Mouse (Mus musculus) testis, postnatal 10 days (tissue): ENCODE measurements around the gene Gm34302.
A peak's percentile ranks its signal among the peaks of the same experiment; 100 is the strongest.

Source experiments
- DNase-seq: peaks from one replicate; pipeline ENCODE4 v3.0.0; 2021; ENCODE audit warnings: low spot score

The Gm34302 gene

DNA sequence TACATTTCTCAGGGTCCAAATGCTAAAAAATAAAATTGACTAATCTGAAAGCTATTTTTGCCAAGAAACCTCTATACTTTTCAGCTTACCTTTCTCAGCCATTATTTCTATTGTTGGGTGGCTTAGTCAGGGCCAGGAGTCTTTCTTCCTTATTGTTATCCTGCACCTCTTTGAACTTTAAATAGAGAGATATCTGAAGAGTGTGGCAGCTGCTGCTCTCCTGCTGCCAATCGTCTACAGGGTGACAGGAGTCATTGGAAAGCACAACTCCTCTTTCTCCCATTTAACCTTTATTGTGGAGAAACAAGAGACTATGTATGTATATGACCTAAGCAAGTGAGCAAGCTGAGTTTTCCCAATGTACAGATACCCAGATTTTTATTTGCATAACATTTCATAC is at the start of gene Gm34302:
TSS of gene Gm34302 (minus strand) at position 154 of the 400 bp plus-strand sequence.
- no peak for DNase-seq

DNA sequence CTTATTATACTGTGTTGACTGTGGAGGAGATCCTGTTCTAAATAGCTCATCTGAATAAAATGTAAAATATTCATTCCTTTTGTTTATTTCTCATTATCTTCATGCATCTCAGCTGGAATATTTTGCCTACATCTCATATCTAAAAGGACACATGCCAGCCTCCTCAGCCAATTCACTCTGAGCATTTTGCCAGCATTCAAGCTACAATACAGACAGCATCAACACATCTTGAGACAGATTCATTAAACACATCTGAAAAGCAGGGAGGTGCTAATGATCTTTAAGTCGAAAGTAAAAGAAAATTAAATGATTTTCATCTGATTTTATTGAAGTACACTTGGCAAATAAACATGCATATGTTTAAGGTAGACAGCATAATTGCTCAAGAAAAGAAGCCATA is 48.2 kb upstream of the Gm34302 start:
- DNase-seq = no peak

DNA sequence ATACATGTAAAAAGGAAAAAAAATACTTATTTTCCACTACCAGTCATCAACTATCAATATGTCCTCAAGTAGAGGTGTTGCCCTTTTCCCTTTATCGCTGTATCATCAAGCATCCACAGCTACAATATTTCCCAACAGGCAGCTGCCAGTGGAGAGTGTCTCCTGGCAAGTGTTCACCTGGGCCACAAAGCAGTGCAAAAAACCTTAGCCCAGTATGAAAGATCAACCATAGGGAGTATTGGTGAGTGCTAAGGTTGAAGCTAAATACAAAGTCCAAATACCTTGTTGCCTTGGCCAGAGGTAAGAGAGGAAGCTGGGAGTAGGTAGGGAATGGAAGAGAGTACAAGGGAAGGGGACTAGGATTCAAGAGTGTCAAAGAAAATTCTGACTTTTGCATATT is 34.0 kb upstream of the Gm34302 start:
- no peak for DNase-seq

DNA sequence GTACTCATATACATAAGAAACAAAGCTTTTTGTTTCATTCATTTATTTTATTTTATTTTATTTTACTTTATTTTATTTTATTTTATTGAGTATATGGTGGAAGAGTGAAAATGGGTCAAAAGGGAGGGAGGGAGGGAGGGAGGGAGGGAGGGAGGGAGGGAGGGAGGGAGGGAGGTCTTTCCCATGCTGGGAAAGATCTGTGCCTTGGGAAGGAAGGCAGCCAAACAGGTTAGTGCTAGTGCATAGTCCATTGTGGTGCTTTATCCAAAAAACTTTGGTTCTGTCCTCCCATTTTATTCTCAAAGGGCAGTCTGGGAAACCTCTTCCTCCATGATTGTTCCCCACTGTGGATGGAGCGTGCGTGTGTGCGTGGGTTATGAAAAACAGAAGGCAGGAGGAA is 32.6 kb upstream of the Gm34302 start:
- DNase-seq = peak; percentile 55

DNA sequence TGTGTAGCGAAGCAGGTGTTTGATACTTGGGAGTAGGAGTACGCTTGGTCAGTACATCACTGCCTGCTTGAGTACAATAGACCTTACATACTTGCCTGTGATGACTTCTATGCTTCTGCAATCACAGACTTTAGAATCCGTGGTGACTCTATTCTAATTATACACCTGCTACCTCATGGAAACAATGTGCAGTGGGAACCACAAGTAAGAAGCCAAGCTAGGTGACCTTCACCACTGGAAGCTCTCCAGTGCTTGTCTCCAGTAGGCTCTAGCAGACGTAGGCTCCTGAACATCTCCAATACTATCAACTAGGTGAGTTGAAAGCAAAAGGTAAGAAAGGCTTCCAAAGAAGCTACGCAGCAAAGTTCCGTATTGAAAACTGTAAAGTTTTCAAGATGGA is 27.6 kb upstream of the Gm34302 start:
- DNase-seq = no peak

DNA sequence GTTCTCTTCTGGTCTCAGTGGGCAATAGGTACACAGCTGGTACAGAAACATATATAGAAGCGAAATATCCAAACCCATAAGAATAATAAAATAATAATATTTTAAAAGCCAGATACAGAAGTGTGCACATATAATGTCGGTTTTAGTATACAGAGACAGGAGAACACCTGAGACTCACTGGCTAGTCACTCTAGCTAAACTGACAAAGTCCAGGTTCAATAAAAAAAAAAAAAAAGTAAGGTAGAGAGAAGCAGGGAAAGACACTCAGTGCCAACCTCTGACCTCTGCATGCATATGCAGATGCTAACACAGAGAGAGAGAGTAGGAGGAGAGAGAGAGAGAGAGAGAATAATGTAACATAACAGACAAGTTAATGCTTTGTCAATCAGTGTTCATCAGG is 25.8 kb upstream of the Gm34302 start:
- DNase-seq = no peak

DNA sequence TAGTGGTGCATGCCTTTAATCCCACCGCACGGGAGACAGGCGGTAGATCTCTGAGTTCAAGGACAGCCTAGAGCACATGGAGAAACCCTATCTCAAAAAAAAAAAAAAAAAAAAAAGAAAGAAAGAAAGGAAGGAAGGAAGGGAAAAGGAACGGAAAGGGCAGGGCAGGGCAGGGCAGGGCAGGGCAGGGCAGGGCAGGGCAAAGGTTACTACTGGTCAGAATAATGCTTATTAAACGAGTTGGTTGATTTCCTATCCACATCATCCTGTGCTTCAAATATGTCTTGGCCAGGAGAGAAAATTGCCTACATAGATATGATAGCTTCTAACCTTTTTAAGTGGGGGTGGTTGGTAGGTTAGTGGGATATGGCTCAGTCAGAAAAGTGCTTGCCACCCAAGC is 25.2 kb upstream of the Gm34302 start:
- DNase-seq = no peak

DNA sequence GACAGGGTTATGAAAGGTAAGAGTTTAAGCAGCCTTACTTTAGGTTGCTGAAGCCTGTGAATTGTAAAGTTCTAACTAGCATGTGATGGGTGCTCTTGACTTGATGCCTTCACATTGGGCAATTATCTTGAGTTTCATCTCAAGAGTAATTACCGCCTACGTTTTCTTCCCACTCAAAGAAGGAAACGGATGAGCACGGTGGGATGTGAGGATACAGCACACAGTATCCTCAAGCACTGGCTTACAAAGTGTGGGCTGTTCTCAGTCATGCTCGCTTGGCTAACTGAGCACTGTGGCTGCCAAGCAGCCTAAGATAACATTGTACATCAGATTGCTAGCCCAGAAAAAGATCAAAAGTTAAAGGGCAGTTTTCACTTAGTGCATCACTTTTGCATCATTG is 20.8 kb upstream of the Gm34302 start:
- DNase-seq = no peak

DNA sequence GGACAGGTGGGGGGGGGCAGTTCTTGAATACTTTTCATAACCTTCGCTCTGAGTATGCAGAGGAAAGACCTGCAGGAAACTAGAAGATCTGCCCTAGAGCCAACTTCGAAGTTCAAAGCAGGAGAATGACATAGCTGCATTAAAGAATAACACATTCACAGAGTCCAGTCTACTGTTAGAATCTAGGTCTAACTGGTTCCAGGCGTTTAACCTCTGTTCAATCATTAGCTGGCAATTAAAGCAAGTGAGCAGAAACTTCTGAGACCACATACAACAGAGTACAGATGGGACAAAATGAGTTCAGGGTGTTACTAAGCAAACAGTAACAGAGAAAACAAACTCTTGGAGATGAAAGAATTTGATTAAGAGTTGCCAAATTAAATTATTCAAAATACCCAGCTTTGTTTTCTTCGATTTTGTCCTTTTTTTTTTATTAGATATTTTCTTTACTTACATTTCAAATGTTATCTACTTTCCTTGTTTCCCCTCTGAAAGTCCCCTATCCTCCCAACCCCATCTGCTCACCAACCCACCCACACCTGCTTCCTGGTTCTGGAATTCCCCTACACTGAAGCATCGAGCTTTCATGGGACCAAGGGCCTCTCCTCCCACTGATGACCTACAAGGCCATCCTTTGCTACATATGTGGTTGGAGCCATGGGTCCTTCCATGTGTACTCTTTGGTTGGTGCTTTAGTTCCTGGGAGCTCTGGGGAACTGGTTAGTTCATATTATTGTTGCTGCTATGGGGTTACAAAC is 11.1 kb upstream of the Gm34302 start:
- DNase-seq = no peak

DNA sequence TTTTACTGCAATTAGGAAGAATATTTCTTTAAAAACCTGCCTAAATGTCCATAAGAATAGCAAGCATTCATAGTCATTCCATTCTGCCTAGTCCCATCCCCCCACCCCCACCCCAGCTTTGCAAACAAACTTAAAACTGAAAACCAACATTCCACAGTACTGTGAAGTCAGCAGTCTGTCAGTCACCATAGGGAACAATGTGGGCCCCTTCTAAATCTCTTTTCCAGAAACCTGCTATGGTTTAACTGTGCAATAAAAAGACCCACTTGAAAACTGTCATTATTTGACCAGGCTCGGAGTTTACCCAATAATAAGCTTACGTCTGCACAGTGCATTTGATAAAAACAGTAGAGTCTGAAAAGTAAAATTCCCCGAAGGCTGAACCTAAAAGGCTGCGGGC is 9.9 kb upstream of the Gm34302 start:
- no peak for DNase-seq

DNA sequence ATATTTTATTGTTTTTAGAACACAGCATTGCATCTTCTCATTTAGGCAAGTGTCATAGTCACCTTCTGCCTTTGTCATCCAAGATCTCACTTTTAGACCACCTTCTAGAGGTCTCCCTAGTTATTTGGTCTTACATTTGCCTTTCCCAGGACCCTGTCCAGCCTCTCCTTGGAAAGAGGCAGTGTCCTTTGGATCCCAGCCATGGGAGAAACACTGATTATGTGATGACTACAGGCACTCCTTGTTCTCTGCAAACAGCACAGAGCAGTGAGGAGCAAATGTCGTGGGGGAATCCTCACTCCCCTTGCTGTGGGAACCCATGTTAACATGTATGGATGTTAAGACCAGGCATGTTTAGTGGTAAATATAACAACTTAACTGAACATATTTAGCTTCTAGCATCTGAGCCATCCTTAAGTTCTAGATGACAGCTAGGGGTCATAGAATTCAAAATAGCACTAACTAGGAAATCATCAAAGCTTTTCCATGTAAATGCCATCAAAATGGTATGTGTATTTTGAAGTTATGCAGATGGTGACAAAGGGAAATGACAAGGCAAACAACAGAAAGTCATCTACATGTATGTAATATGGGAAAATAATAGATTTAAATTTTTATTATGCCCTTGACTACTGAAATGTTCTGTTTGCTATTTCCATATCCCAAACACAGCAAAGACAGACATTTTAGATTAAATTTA is 43.1 kb downstream of the Gm34302 start:
- DNase-seq = peak; percentile 47

DNA sequence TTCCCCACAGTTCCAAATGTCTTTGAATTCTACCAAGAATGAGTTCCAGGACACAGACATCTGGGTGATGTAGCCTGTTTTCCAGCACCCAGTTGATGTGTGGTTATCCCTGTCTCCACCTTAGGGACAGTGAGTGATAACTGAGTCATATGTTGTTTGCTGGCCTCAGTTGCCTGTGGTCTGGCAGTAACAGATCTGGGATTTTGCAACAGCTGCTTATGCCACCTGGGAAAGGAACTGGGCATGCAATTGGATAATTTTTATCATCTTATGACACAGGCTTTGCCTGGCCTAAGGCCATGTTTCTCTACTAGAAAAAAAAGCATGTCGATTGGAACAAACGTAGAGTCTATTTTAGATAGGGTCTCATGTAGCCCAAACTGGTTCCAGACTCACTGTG is 43.9 kb downstream of the Gm34302 start:
- no peak for DNase-seq

DNA sequence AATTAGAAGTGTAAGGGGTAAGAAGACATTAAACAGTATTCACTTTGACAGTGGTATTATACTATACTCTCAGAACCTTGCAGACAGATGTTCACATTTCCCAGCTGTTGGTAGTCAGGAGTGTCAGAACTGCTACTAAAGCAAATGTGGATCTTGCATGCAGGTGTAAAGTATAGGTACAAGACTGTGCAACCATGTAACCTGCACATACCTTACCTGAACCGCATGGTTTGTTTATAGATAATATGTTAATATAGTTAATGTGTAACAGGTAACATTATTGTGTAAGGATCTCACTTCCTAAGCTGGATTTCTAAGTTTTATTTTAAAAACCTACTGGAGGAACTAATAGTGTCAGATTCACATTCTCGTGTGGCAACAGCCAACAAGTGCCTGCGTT is 44.8 kb downstream of the Gm34302 start:
- DNase-seq = no peak
